Mouse (Mus musculus): Measurements from ENCODE around the gene Olfr653. TPM values are rescaled to one million over a fixed set of nuclear protein-coding genes. Genes with fewer than 3 reads are reported as not detected.

Olfr653 gene
- not detected for total RNA-seq (2022)

GRCm38 (mm10) chr7:104577014-104577413 lies at the start of gene Olfr653:
Gene Olfr653, plus strand, starts transcription at chr7:104577314.
- no peak for DNase-seq (ENCODE audit: low spot score in 2 of 2)

- no peak for DNase-seq (ENCODE audit: low spot score in 2 of 2)
Observed at GRCm38 (mm10) chr7:104549833-104550232, 27.3 kb upstream of the Olfr653 start, which contains the start of gene Olfr651. Gene Olfr651, plus strand, starts transcription at chr7:104550133.

GRCm38 (mm10) chr7:104552700-104553099 lies 24.4 kb upstream of the Olfr653 start:
- no peak for DNase-seq (ENCODE audit: low spot score in 2 of 2)

GRCm38 (mm10) chr7:104560601-104561000 lies 16.5 kb upstream of the Olfr653 start, which contains the start of gene Olfr652:
Gene Olfr652, plus strand, starts transcription at chr7:104560901.
- no peak for DNase-seq (ENCODE audit: low spot score in 2 of 2)

GRCm38 (mm10) chr7:104580846-104581245 lies 3.7 kb downstream of the Olfr653 start:
- no peak for DNase-seq (ENCODE audit: low spot score in 2 of 2)

GRCm38 (mm10) chr7:104581429-104581828 lies 4.3 kb downstream of the Olfr653 start:
- DNase-seq (ENCODE audit: low spot score in 2 of 2) = no peak

- no peak for DNase-seq (ENCODE audit: low spot score in 2 of 2)
Observed at GRCm38 (mm10) chr7:104586725-104587124, 9.6 kb downstream of the Olfr653 start, which contains the start of gene Olfr654. Gene Olfr654, plus strand, starts transcription at chr7:104587025.

GRCm38 (mm10) chr7:104588274-104588673 lies 11.2 kb downstream of the Olfr653 start:
- DNase-seq (ENCODE audit: low spot score in 2 of 2) = no peak

- DNase-seq (ENCODE audit: low spot score in 2 of 2) = no peak
Observed at GRCm38 (mm10) chr7:104601679-104602078, 24.6 kb downstream of the Olfr653 start, which contains the start of gene Olfr655. Gene Olfr655, minus strand, starts transcription at chr7:104601779.

GRCm38 (mm10) chr7:104603173-104603572 lies 26.1 kb downstream of the Olfr653 start:
- no peak for DNase-seq (ENCODE audit: low spot score in 2 of 2)

- no peak for DNase-seq (ENCODE audit: low spot score in 2 of 2)
Observed at GRCm38 (mm10) chr7:104604727-104605126, 27.6 kb downstream of the Olfr653 start.

GRCm38 (mm10) chr7:104613655-104614054 lies 36.5 kb downstream of the Olfr653 start, which contains the start of gene Olfr656:
Gene Olfr656, plus strand, starts transcription at chr7:104613955.
- no peak for DNase-seq (ENCODE audit: low spot score in 2 of 2)

GRCm38 (mm10) chr7:104624494-104624893 lies 47.4 kb downstream of the Olfr653 start, which contains the start of gene Olfr657:
Gene Olfr657, plus strand, starts transcription at chr7:104624794.
- DNase-seq (ENCODE audit: low spot score in 2 of 2) = no peak

Other genes with a start within 250 kb of the Olfr653 start
- not detected for gene Trim34b, start 247.8 kb upstream of the Olfr653 start, total RNA-seq (2022)
- gene Trim12c, start 224.0 kb upstream of the Olfr653 start, total RNA-seq (2022) = 1 to 10 TPM; 2.3 to 3.1 (median 2.6) TPM
- gene Trim30b, start 207.4 kb upstream of the Olfr653 start, total RNA-seq (2022) = not detected
- gene Trim30c, start 176.5 kb upstream of the Olfr653 start, total RNA-seq (2022) = not detected
- gene Trim30a, start 112.1 kb upstream of the Olfr653 start, total RNA-seq (2022) = under 1 TPM; 0.53 to 0.96 (median 0.82) TPM
- under 1 TPM; 0.24 to 0.43 (median 0.39) TPM for gene Trim30d, start 69.5 kb upstream of the Olfr653 start, total RNA-seq (2022)
- not detected for gene Olfr651, start 27.2 kb upstream of the Olfr653 start, total RNA-seq (2022)
- not detected for gene Olfr652, start 16.4 kb upstream of the Olfr653 start, total RNA-seq (2022)
- gene Olfr654, start 9.7 kb downstream of the Olfr653 start, total RNA-seq (2022) = not detected
- gene Olfr655, start 24.5 kb downstream of the Olfr653 start, total RNA-seq (2022) = not detected
- gene Olfr656, start 36.6 kb downstream of the Olfr653 start, total RNA-seq (2022) = not detected
- gene Olfr657, start 47.5 kb downstream of the Olfr653 start, total RNA-seq (2022) = not detected
- gene Olfr658, start 70.0 kb downstream of the Olfr653 start, total RNA-seq (2022) = not detected
- not detected for gene Olfr659, start 89.4 kb downstream of the Olfr653 start, total RNA-seq (2022)
- gene Olfr661, start 109.2 kb downstream of the Olfr653 start, total RNA-seq (2022) = not detected
- not detected for gene Usp17le, start 200.2 kb downstream of the Olfr653 start, total RNA-seq (2022)